Mouse (Mus musculus): ENCODE measurements at regions not wholly inside any gene's neighbourhood (a gene's known extent, or its start where the extent isn't known, plus 50 kb on each side); places are given as distances from the start of the nearest gene placed in this dataset.
A peak's percentile ranks its signal among the peaks of the same experiment; 100 is the strongest.

DNA sequence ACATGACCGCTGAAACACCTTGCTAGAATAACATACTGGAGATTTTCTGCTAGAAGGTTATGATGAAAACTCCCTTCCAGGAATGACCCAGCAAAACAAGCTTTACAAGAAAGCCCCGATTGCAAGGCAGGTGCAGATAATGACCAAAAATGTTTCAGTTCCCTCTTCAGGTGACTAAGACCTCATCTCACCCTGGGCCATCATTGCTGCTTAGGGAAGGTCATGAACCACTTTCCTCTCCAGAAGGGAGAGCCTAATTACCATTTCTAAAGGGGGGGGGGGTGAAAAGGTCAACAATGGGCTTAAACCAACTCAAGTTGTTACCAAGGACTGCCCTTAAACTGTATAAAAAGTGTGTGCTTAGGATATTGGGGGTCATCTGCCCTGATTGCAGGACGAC lies 59.8 kb upstream of the Speer4c start:
- DNase-seq (ENCODE audit: low read depth), result no peak

- no peak for DNase-seq (ENCODE audit: low read depth)
Observed at GRCm38 (mm10) chr5:15774567-15774966, 60.5 kb upstream of the Speer4c start.

GRCm38 (mm10) chr5:15776106-15776505 lies 62.0 kb upstream of the Speer4c start:
- DNase-seq (ENCODE audit: low read depth), result no peak

DNA sequence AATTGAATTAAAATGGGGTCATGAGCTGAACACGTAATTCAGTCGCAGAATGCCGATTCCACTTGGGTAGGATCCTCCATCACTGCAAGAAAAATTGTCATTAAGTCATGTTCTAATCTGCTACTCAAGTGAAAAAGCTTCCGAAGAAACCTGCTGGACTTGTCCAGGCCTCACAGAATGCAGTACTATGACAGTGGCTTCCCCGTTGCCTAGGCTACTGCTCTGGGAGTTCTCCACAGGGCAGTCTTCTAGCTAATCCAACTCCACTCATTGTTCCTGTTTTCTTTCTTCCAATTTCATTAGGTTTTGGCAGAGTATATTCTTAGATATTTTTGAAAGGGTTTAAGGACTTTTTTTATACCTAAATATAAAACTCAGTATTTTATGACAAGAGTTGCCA lies 89.5 kb upstream of the Speer4c start:
- DNase-seq (ENCODE audit: low read depth), result no peak

- DNase-seq (ENCODE audit: low read depth), result no peak
Observed at GRCm38 (mm10) chr5:15816864-15817263, 102.8 kb upstream of the Speer4c start.

GRCm38 (mm10) chr5:15817366-15817765 lies 103.3 kb upstream of the Speer4c start:
- no peak for DNase-seq (ENCODE audit: low read depth)

DNA sequence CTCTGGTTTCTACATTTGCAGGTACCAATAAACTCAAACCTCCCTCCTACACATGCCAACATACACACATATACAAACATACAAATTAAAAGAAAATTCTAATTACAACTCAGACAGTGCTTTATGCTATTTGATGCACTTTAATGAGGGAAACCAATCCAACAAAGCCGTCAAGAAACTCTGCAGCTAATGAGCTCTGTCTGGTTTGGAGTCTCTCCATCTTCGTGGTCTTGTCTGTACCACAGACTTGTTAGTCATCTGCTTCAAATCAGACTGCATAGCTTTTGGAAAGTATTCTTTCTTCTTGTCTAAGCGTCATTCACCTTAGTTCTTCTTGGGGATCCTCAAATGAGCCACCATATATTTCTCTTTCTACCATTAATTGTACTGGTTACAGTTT lies 108.9 kb upstream of the Speer4c start:
- no peak for DNase-seq (ENCODE audit: low read depth)

DNA sequence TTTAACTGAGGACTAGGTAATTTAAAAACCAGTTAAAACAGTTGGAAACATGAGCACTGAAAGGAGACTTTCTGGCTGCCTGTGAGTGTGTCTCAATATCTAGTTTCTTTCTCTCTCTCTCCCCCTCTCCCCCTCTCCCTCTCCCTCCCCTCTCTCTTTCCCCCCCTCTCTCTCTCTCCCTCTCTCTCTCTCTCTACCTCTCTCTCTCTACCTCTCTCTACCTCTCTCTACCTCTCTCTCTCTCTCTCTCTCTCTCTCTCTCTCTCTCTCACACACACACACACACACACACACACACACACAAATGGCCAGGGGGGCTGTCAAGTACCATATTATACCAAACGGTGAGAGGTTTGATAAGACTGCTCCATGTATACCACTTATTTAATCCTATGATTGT lies 103.0 kb upstream of the Cacna2d1 start:
- no peak for DNase-seq (ENCODE audit: low read depth)

- peak; percentile 4 for DNase-seq (ENCODE audit: low read depth)
Observed at GRCm38 (mm10) chr5:15832338-15832737, 102.2 kb upstream of the Cacna2d1 start.

- peak; percentile 88 for DNase-seq (ENCODE audit: low read depth)
Observed at GRCm38 (mm10) chr5:15838108-15838972, 96.2 kb upstream of the Cacna2d1 start.

GRCm38 (mm10) chr5:15846790-15847189 lies 87.7 kb upstream of the Cacna2d1 start:
- no peak for DNase-seq (ENCODE audit: low read depth)

- no peak for DNase-seq (ENCODE audit: low read depth)
Observed at GRCm38 (mm10) chr5:15849520-15849919, 85.0 kb upstream of the Cacna2d1 start.

DNA sequence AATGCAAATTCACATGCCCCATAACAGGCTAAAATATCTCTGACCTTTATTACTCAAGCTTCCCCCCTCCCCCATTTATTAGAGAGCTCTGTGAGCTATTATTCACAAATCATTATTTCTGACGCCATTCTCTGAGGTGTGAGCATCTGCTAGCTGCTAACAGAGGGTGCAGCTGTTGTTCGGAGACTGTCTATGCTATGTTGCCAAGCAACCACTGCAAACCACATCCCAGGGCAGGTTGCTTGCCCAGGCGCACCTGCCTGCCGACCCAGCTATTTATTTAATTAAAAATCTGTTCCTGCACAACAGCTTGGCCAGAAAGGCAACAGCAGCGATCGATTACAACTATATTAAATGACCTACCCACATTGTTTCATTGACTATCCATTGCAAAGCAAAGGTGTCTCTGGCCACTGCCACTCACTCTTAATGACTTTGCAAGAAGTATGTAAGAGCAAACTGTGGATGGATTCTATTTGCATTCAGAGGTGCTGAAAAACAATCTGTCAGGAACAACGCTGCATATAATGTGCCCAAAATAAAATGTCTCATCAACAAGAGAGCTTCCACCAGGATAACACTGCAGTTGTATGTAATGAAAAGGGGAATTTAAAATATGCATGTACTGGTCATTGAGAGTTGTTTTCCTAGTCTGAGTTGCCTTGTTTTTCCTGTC lies 84.2 kb upstream of the Cacna2d1 start:
- no peak for DNase-seq (ENCODE audit: low read depth)

DNA sequence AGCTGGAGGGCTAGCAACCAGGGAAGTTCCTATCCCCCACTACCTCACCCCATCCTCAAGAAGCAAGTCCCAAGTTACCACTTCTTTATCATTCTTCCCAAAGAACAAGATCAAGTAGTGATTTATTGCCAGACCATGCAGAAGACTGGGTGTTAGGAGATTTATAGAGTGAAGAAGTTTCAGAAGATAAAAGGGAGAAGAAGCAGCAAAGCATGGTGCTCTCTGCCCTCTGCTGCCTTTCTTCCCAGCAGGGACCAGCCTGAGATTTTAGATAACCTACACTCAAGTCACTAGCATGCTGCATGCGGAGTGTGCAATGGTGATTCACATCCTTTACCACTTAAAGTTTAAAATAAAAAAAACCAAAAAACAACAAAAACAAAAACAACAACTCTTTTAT lies 79.7 kb upstream of the Cacna2d1 start:
- DNase-seq (ENCODE audit: low read depth), result no peak

- DNase-seq (ENCODE audit: low read depth), result no peak
Observed at GRCm38 (mm10) chr5:15857034-15857433, 77.5 kb upstream of the Cacna2d1 start.

- no peak for DNase-seq (ENCODE audit: low read depth)
Observed at GRCm38 (mm10) chr5:15874065-15874464, 60.4 kb upstream of the Cacna2d1 start.

GRCm38 (mm10) chr5:15883004-15883403 lies 51.5 kb upstream of the Cacna2d1 start:
- no peak for DNase-seq (ENCODE audit: low read depth)
